Mouse (Mus musculus) liver, embryonic 15.5 days (tissue): ENCODE measurements around the gene 2610528J11Rik. TPM values are rescaled to one million over a fixed set of nuclear protein-coding genes. Genes with fewer than 3 reads are reported as not detected.

Experiments
- ATAC-seq: fragments of 200-750 bp; cut with Nextera tagmentation; 2 replicates; pipeline ENCODE4 v1.8.0; 2017; ENCODE audit warnings: moderate number of reproducible peaks, mild to moderate bottlenecking, moderate library complexity; ENCODE audit not compliant: insufficient read depth
- H3K27ac ChIP-seq: fragments of 300-500 bp; sonication (generic); replicated peaks from 2 replicates; pipeline ENCODE4 v1.5.1; 2015; ENCODE audit warnings: mild to moderate bottlenecking, inconsistent platforms
- H3K27me3 ChIP-seq: fragments of 300-500 bp; sonication (generic); 2 replicates; pipeline ENCODE4 v1.6.1; 2015; ENCODE audit warnings: mild to moderate bottlenecking, inconsistent platforms
- H3K36me3 ChIP-seq: fragments of 300-500 bp; sonication (generic); replicated peaks from 2 replicates; pipeline ENCODE4 v1.6.1; 2015; ENCODE audit warnings: moderate library complexity, mild to moderate bottlenecking, inconsistent platforms
- H3K4me1 ChIP-seq: fragments of 300-500 bp; sonication (generic); replicated peaks from 2 replicates; pipeline ENCODE4 v1.6.1; 2015; ENCODE audit warnings: inconsistent platforms
- H3K4me2 ChIP-seq: fragments of 300-500 bp; sonication (generic); 2 replicates; pipeline ENCODE4 v1.6.1; 2015; ENCODE audit warnings: moderate library complexity, mild to moderate bottlenecking, inconsistent platforms
- H3K4me3 ChIP-seq: fragments of 300-500 bp; sonication (generic); replicated peaks from 2 replicates; pipeline ENCODE4 v1.5.1; 2015; ENCODE audit warnings: mild to moderate bottlenecking, inconsistent platforms
- H3K9ac ChIP-seq: fragments of 300-500 bp; sonication (generic); 2 replicates; pipeline ENCODE4 v1.6.1; 2015; ENCODE audit warnings: moderate library complexity, mild to moderate bottlenecking, inconsistent platforms
- H3K9me3 ChIP-seq: fragments of 300-500 bp; sonication (generic); replicated peaks from 2 replicates; pipeline ENCODE4 v1.6.1; 2016; ENCODE audit warnings: inconsistent platforms
- WGBS: fragments of 180-500 bp; shearing (Covaris S2); methylation state at CpG from one replicate; pipeline ENCODE4 v1.1.7; 2015; ENCODE audit warnings: mixed read lengths; ENCODE audit not compliant: insufficient replicate concordance; 5-methylcytosine and 5-hydroxymethylcytosine counted together
- polyA plus RNA-seq: library from polyadenylated mRNA; unstranded; fragments of >200 nt; fragmentation: Nextera tagmentation; extraction: Ambion mirVana; gene quantifications from 2 replicates; pipeline ENCODE4 v1.2.1, GENCODE M21; 2015

2610528J11Rik gene
- polyA plus RNA-seq, 1 experiment from 2014 or later = 6.4 TPM

DNA sequence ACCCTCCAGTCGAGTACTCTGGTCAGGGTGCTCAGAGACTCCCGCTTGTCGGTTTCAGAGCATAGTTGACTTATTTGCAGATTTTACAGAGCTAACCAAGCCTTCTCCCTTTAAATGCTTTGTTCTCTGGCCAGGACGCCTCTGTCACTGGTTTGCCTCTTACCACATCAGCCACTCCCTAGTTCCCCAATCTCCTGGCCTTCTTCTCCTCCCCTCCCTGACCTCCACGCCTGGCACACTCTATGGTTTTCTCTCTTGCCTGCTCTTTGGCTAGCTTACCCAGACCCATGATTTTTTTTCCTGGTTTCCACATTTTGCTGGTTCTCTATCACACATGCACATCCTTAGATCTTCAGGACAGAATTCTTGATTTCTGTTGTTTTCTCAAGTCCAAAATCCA lies 8.6 kb upstream of the 2610528J11Rik start:
- WGBS = 46% methylated on average over 5 of the region's 5 CpGs
- H3K36me3 ChIP-seq = no peaks in the 10 kb centered on the region
- H3K9me3 ChIP-seq = no peaks in the 10 kb centered on the region
- no peak overlapping the region for H3K27ac ChIP-seq
- no peak overlapping the region for H3K9ac ChIP-seq
- H3K4me2 ChIP-seq = no peak overlapping the region
- H3K4me1 ChIP-seq = peaks cover 18% of the 10 kb centered on the region; the same call in 1 of the 2 replicates
- H3K4me3 ChIP-seq = no peak overlapping the region
- H3K27me3 ChIP-seq = peaks cover 21% of the 10 kb centered on the region
- ATAC-seq = no peak

DNA sequence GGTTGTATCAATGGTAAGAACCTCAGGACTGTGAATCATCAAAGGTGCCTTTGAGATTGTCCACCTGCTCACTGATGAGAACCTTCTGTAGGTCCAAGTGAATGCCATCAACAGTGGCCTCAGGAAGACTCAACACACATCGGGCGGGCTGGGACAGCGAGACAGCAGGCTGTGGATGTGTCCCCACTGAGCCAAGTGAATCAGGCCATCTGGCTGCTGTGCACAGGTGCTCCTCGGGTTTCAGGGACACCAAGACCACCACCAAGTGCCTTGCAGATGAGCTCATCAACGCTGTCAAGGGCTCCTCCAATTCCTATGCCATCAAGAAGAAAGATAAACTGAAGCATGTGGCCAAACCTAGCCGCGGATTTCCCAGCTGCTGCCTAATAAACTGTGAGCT lies 4.6 kb upstream of the 2610528J11Rik start:
- H3K27ac ChIP-seq = no peak overlapping the region
- H3K9ac ChIP-seq = no peak overlapping the region
- H3K4me2 ChIP-seq = no peak overlapping the region
- H3K36me3 ChIP-seq = no peaks in the 10 kb centered on the region
- H3K4me1 ChIP-seq = peaks cover 11% of the 10 kb centered on the region; the same call in 1 of the 2 replicates
- no peak for ATAC-seq
- 67% methylated on average over 7 of the region's 7 CpGs for WGBS
- H3K4me3 ChIP-seq = no peak overlapping the region
- H3K9me3 ChIP-seq = no peaks in the 10 kb centered on the region
- peaks cover 11% of the 10 kb centered on the region; the same call in 1 of the 2 replicates for H3K27me3 ChIP-seq

DNA sequence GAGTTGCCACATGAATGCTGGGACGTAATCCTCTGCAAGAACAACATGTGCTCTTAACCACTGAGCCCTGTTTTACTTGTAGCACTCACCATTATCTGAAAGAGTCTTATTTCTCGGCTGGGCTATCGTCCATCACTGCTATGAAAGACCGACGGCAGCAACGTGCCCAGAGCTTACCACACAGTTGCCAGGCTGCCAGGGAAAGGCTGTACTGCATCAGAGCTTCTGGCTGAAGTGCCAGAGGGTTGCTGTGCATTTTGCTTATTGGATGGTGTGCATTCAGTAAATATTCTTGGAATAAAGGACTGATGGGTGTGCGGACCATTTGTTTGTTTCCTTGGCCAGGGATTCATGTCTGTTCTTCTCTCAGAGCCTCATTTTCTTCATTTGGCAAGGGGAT lies 2.8 kb upstream of the 2610528J11Rik start:
- no peak overlapping the region for H3K4me2 ChIP-seq
- H3K27me3 ChIP-seq = no peaks in the 10 kb centered on the region
- no peak overlapping the region for H3K27ac ChIP-seq
- H3K9ac ChIP-seq = no peak overlapping the region
- H3K4me1 ChIP-seq = peaks cover 3% of the 10 kb centered on the region; the same call in 1 of the 2 replicates
- no peaks in the 10 kb centered on the region for H3K36me3 ChIP-seq
- no peak overlapping the region for H3K4me3 ChIP-seq
- no peaks in the 10 kb centered on the region for H3K9me3 ChIP-seq
- 67% methylated on average over 7 of the region's 7 CpGs for WGBS
- no peak for ATAC-seq

DNA sequence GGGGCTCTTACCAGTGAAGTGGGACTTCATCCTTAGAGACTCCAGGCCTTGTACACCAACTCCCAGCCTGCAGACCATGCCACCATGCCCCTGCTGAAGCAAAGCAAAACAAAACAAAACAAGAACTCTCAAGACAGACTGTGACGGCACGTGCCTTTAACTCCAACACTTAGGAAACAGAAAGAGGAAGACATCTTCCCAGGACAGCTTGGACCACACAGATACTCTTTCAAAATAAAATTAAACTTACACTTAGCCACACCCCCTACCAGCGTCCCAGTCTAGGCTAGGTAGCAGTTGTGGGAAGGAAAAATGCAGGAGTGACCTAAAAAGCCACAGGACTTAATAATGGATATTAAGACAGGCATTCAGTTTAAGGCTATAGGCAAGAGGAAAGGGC lies 1.0 kb upstream of the 2610528J11Rik start:
- H3K27ac ChIP-seq = no peak overlapping the region
- 39% methylated on average over 3 of the region's 3 CpGs for WGBS
- no peak overlapping the region for H3K4me3 ChIP-seq
- no peaks in the 10 kb centered on the region for H3K27me3 ChIP-seq
- H3K9me3 ChIP-seq = no peaks in the 10 kb centered on the region
- no peaks in the 10 kb centered on the region for H3K36me3 ChIP-seq
- no peak overlapping the region for H3K4me2 ChIP-seq
- ATAC-seq = no peak
- peaks cover 3% of the 10 kb centered on the region; the same call in 1 of the 2 replicates for H3K4me1 ChIP-seq
- no peak overlapping the region for H3K9ac ChIP-seq

DNA sequence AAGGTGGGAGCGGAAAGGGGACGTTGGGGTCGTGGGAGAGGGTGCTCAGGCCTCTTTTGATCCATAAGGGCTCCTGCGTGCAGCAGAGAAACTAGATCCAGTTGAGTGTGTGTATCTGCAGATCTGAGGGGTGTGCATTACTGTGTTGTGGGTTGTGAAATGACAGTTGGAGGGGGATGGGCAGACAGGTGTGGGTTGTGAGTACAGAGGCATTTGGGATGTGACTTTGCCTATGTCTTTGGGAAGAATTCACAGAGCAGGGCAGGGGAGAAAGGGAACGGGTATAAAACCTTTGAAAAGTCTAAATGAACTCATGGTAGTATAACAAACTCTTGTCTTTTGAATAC lies 509 bp downstream of the 2610528J11Rik start:
- no peak for ATAC-seq
- H3K9ac ChIP-seq = no peak overlapping the region

DNA sequence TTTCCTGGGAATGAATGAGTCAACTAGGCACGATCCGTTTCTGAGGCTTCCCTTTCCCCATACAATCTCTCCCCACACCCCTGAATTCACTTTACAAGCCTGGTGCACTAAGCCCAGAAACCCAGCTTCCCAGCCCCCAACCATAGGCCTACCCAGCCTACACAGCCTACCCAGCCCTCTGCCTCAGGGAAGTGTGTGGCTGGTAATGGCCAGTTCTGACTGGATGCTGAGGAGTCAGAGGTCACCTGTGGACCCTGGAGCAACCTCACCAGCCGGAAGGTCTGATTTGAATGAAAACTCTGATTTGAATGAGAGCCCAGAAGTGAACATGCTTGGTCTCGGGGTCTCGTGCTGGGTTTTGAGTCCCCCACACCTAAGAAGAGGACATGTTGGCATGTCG lies 921 bp downstream of the 2610528J11Rik start:
- H3K27me3 ChIP-seq = no peaks in the 10 kb centered on the region
- H3K4me1 ChIP-seq = peaks cover 3% of the 10 kb centered on the region; the same call in 1 of the 2 replicates
- H3K9ac ChIP-seq = no peak overlapping the region
- H3K9me3 ChIP-seq = no peaks in the 10 kb centered on the region
- H3K36me3 ChIP-seq = no peaks in the 10 kb centered on the region
- WGBS = 61% methylated on average over 6 of the region's 6 CpGs
- H3K4me3 ChIP-seq = no peak overlapping the region
- H3K4me2 ChIP-seq = peak overlapping the region; percentile 33; the same call in 1 of the 2 replicates
- no peak overlapping the region for H3K27ac ChIP-seq
- no peak for ATAC-seq

More for the DNA sequence above, 509 bp downstream of the 2610528J11Rik start:
- peak overlapping the region; percentile 33 for H3K4me2 ChIP-seq
- H3K4me3 ChIP-seq = peak overlapping the region; percentile 25
- no peaks in the 10 kb centered on the region for H3K27me3 ChIP-seq
- no peaks in the 10 kb centered on the region for H3K36me3 ChIP-seq
- 49% methylated on average over 5 of the region's 5 CpGs for WGBS
- H3K4me1 ChIP-seq = peaks cover 3% of the 10 kb centered on the region; the same call in 1 of the 2 replicates
- H3K9me3 ChIP-seq = no peaks in the 10 kb centered on the region
- H3K27ac ChIP-seq = peak overlapping the region; percentile 55; the same call in 1 of the 2 replicates

DNA sequence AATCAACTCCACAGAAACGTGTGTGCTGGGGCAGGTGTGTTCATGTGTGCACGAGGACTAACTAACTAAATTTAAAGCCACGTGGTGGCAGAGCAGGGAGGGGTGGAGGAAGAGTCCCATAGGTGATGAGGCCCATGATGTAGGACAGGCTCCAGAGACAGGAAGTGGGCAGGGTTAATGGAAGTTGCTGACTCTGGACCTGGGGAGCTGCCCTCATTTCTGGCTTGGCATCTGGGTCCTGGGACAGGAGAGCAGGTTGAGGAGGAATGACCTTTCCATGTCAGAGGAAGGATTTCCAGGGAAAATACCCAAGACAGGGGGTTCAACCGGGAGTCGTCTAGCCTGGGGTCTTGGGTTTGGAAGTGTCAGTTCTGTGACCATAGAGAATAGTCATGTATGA lies 5.9 kb downstream of the 2610528J11Rik start:
- no peak for ATAC-seq
- Histone ChIP-seq H3K4me3 (no peak overlapping the region), H3K9ac (no peak overlapping the region), H3K27me3 (no peaks in the 10 kb centered on the region), H3K36me3 (no peaks in the 10 kb centered on the region), H3K27ac (no peak overlapping the region), H3K4me2 (no peak overlapping the region), H3K9me3 (no peaks in the 10 kb centered on the region), H3K4me1 (no peaks in the 10 kb centered on the region)
- 43% methylated on average over 5 of the region's 5 CpGs for WGBS

DNA sequence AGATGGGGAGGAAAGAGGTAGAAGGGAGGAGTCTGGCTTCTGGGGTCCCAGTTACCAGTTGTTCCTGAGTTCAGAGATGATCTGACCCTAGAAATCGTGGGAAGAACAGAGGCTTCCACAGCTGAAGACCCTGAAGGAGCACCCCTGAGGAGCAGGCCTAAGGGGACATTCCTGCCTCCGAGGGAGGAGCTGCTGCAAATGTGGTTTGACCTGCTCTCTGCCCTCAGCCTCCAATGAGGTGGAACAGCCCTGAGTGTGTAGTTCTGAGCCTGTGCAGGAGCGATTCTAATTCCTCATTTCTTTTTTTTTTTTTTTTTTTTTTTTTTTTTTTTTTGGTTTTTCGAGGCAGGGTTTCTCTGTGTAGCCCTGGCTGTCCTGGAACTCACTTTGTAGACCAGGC lies 6.4 kb downstream of the 2610528J11Rik start:
- no peak overlapping the region for H3K9ac ChIP-seq
- H3K4me1 ChIP-seq = no peaks in the 10 kb centered on the region
- no peaks in the 10 kb centered on the region for H3K36me3 ChIP-seq
- ATAC-seq = no peak
- WGBS = 23% methylated on average over 3 of the region's 4 CpGs
- no peak overlapping the region for H3K4me3 ChIP-seq
- H3K27me3 ChIP-seq = no peaks in the 10 kb centered on the region
- H3K4me2 ChIP-seq = no peak overlapping the region
- no peaks in the 10 kb centered on the region for H3K9me3 ChIP-seq
- H3K27ac ChIP-seq = no peak overlapping the region

DNA sequence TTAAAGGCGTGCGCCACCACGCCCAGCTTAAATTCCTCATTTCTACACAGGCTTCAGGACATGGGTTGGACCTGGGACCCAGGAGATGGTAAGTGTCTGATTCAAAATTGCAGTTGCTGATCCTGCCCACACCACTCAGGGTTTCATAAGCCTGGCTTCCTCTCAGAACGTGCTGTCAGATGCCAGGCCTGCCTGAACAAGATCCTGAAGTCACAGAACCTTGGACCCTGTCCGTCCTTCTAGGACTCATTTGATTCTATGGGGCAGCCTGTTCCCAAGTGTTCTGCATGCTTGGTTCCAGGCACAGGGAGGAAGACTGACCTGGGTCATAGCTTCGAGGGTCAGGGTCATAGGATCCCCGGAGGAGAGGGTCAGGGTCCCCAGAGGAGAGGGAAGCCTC lies 6.8 kb downstream of the 2610528J11Rik start:
- H3K4me3 ChIP-seq = no peak overlapping the region

DNA sequence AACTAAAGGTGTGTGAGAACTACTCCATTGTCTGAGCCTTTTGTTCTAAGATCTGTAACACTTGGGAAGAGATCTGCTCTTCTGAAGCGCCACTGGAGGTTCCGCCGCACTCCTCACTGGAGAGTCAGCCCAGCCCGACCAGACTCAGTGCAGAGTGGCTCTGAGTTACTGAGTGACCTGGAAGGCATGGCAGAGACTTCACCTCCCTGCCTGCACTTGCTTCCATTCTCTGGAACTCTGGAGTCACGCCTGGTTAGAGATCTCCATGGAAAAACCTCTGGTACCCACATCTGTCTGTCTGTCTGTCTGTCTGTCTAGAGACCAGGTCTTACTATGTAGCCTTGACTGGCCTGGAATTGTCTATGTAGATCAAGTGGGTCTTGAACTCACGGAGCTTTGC lies 8.8 kb downstream of the 2610528J11Rik start:
- Histone ChIP-seq H3K36me3 (no peaks in the 10 kb centered on the region), H3K27ac (no peak overlapping the region), H3K9me3 (no peaks in the 10 kb centered on the region), H3K27me3 (no peaks in the 10 kb centered on the region), H3K4me1 (no peaks in the 10 kb centered on the region), H3K4me3 (no peak overlapping the region), H3K4me2 (no peak overlapping the region), H3K9ac (no peak overlapping the region)
- ATAC-seq = no peak
- WGBS = 70% methylated on average over 6 of the region's 6 CpGs

More for the DNA sequence above, 6.8 kb downstream of the 2610528J11Rik start:
- 42% methylated on average over 7 of the region's 7 CpGs for WGBS
- H3K9ac ChIP-seq = no peak overlapping the region
- no peak for ATAC-seq
- H3K4me1 ChIP-seq = no peaks in the 10 kb centered on the region
- no peaks in the 10 kb centered on the region for H3K9me3 ChIP-seq
- no peak overlapping the region for H3K27ac ChIP-seq
- H3K4me2 ChIP-seq = no peak overlapping the region
- H3K27me3 ChIP-seq = no peaks in the 10 kb centered on the region
- no peaks in the 10 kb centered on the region for H3K36me3 ChIP-seq

DNA sequence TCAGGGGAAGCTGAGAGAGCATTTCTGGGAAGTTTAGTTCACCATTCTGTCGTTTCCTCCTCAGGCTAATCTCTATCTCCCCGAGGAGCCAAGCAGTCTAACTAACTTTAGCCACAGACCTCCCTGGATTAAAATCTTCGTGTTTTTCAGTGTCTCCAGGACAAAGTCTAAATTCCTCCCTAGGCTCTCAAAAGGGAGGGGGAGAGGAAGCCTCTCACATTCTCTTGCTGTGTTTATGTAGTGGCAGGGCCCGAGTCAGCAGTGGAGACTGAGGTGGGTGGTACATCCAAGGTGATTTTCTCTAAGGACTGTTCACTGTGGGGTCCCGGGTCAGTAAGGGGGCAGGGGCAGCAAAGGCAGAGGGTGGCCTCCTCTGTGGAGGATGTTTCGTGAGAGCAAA lies 11.0 kb downstream of the 2610528J11Rik start:
- H3K27ac ChIP-seq = no peak overlapping the region
- no peak overlapping the region for H3K9ac ChIP-seq
- no peak for ATAC-seq
- 20% methylated on average over 6 of the region's 6 CpGs for WGBS
- H3K4me1 ChIP-seq = peaks cover 1% of the 10 kb centered on the region; the same call in 1 of the 2 replicates
- H3K36me3 ChIP-seq = no peaks in the 10 kb centered on the region
- no peak overlapping the region for H3K4me2 ChIP-seq
- H3K27me3 ChIP-seq = no peaks in the 10 kb centered on the region
- H3K9me3 ChIP-seq = no peaks in the 10 kb centered on the region
- H3K4me3 ChIP-seq = no peak overlapping the region

DNA sequence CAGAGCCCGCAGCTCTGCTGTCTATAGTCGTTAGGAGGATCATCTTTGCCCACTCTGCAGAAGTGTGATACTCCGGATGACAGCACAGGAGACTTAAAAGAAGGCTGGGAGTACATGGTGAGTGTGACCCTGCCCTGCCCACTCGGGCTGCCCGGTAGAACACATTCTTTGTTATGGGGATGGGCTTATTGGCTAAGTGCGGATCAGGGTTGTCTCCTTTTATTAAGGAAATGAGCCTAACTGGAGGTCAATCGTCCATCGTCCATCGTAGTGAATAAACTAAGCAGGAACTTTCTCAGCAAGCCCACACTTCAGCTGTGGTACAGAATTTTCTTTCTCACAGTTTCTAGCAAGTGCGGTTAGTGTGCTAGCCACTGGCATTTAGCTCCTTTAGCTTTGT lies 13.1 kb downstream of the 2610528J11Rik start:
- ATAC-seq = no peak
- Histone ChIP-seq H3K36me3 (no peaks in the 10 kb centered on the region), H3K9me3 (no peaks in the 10 kb centered on the region), H3K27ac (no peak overlapping the region), H3K9ac (no peak overlapping the region), H3K4me1 (peaks cover 7% of the 10 kb centered on the region; the same call in 1 of the 2 replicates), H3K27me3 (no peaks in the 10 kb centered on the region), H3K4me2 (no peak overlapping the region), H3K4me3 (no peak overlapping the region)
- WGBS = 41% methylated on average over 10 of the region's 10 CpGs
